Mouse (Mus musculus) MEL (cell line): ENCODE measurements around the gene Tsc22d4. TPM values are rescaled to one million over a fixed set of nuclear protein-coding genes. Genes with fewer than 3 reads are reported as not detected.

Experiments
- DNase-seq: peaks from one replicate; pipeline ENCODE4 v3.0.0; 2011; ENCODE audit warnings: low read depth, low spot score
- H3K27ac ChIP-seq: 2 replicates; pipeline ENCODE4 v1.5.1; 2012; ENCODE audit warnings: low read depth, mild to moderate bottlenecking, control low read depth, low read length, moderate library complexity; ENCODE audit not compliant: control insufficient read depth
- H3K27me3 ChIP-seq, 2 experiments: fragments of 150-350 bp in 1 of 2; sonication (generic) in 1 of 2; 2 replicates each; pipeline ENCODE4 v1.6.1; 2012; ENCODE audit warnings: low read length in 2 of 2, mild to moderate bottlenecking in 2 of 2, improper control_type of control experiment in 1 of 2, moderate library complexity in 1 of 2; ENCODE audit not compliant: insufficient read depth in 2 of 2, control insufficient read depth in 1 of 2
- H3K36me3 ChIP-seq, 2 experiments: 2 replicates each; pipeline ENCODE4 v1.6.1; 2012 to 2014; ENCODE audit warnings: low read length in 2 of 2, improper control_type of control experiment in 1 of 2, inconsistent platforms in 1 of 2, mild to moderate bottlenecking in 1 of 2; ENCODE audit not compliant: insufficient read depth in 2 of 2, control insufficient read depth in 1 of 2
- H3K4me1 ChIP-seq, 2 experiments: fragments of 150-350 bp in 1 of 2; sonication (generic) in 1 of 2; 2 replicates each; pipeline ENCODE4 v1.6.1; 2012; ENCODE audit warnings: low read length in 2 of 2, improper control_type of control experiment in 1 of 2, mild to moderate bottlenecking in 1 of 2; ENCODE audit not compliant: insufficient read depth in 2 of 2, control insufficient read depth in 1 of 2
- H3K4me3 ChIP-seq, 2 experiments: fragments of 150-350 bp in 1 of 2; sonication (generic) in 1 of 2; 2 replicates each; pipeline ENCODE4 v1.5.1; 2012; ENCODE audit warnings: low read depth in 2 of 2, low read length in 2 of 2, mild to moderate bottlenecking in 2 of 2, moderate library complexity in 2 of 2, control low read depth in 1 of 2, improper control_type of control experiment in 1 of 2; ENCODE audit not compliant: control insufficient read depth in 1 of 2, insufficient read depth in 1 of 2
- H3K79me2 ChIP-seq: 2 replicates; pipeline ENCODE4 v1.6.1; 2012; ENCODE audit warnings: mild to moderate bottlenecking, low read length, moderate library complexity; ENCODE audit not compliant: control insufficient read depth, poor library complexity, insufficient read depth
- H3K9ac ChIP-seq: 2 replicates; pipeline ENCODE4 v1.6.1; 2012; ENCODE audit warnings: low read depth, mild to moderate bottlenecking, control low read depth, low read length, moderate library complexity; ENCODE audit not compliant: control insufficient read depth, poor library complexity, severe bottlenecking
- H3K9me3 ChIP-seq: fragments of 150-350 bp; sonication (generic); replicated peaks from 2 replicates; pipeline ENCODE4 v1.6.1; 2012; ENCODE audit warnings: mild to moderate bottlenecking, low read length, improper control_type of control experiment, moderate library complexity; ENCODE audit not compliant: insufficient read depth
- BHLHE40 ChIP-seq: IDR thresholded peaks from 2 replicates; pipeline ENCODE4 v1.6.1; 2012; ENCODE audit warnings: low read depth, mild to moderate bottlenecking, inconsistent platforms, low read length, improper control_type of control experiment, borderline replicate concordance
- CHD1 ChIP-seq: IDR thresholded peaks from 2 replicates; pipeline ENCODE4 v1.6.1; 2012; ENCODE audit warnings: low read depth, mild to moderate bottlenecking, inconsistent platforms, low read length, improper control_type of control experiment
- CHD2 ChIP-seq: IDR thresholded peaks from 2 replicates; pipeline ENCODE4 v1.6.1; 2011; ENCODE audit warnings: low read length, improper control_type of control experiment
- CTCF ChIP-seq, 3 experiments: IDR thresholded peaks in 2 of 3; conservative IDR thresholded peaks in 1 of 3; 2 replicates each; pipeline ENCODE4 v1.5.1; 2011 to 2012; ENCODE audit warnings: low read length in 3 of 3, low read depth in 2 of 3, mild to moderate bottlenecking in 2 of 3, improper control_type of control experiment in 1 of 3, inconsistent platforms in 1 of 3, mixed read lengths in 1 of 3, moderate library complexity in 1 of 3; ENCODE audit not compliant: control insufficient read depth in 1 of 3, insufficient read depth in 1 of 3, poor library complexity in 1 of 3, severe bottlenecking in 1 of 3
- EP300 ChIP-seq, 2 experiments: IDR thresholded peaks; 2 replicates each; pipeline ENCODE4 v1.6.1; 2011; ENCODE audit warnings: improper control_type of control experiment in 2 of 2, low read length in 2 of 2, low read depth in 1 of 2, mild to moderate bottlenecking in 1 of 2
- ETS1 ChIP-seq: IDR thresholded peaks from 2 replicates; pipeline ENCODE4 v1.6.1; 2012; ENCODE audit warnings: low read depth, mild to moderate bottlenecking, inconsistent platforms, low read length, improper control_type of control experiment, moderate library complexity
- JUND ChIP-seq: IDR thresholded peaks from 2 replicates; pipeline ENCODE4 v1.6.1; 2011; ENCODE audit warnings: low read depth, mild to moderate bottlenecking, improper control_type of control experiment, low read length
- KAT2A ChIP-seq: conservative IDR thresholded peaks from 2 replicates; pipeline ENCODE4 v1.6.1; 2012; ENCODE audit warnings: low read depth, low read length, improper control_type of control experiment, inconsistent platforms
- MAFK ChIP-seq: IDR thresholded peaks from 2 replicates; pipeline ENCODE4 v1.6.1; 2011; ENCODE audit warnings: low read depth, mild to moderate bottlenecking, low read length, improper control_type of control experiment, borderline replicate concordance
- MAX ChIP-seq: IDR thresholded peaks from 2 replicates; pipeline ENCODE4 v1.6.1; 2011; ENCODE audit warnings: low read length, improper control_type of control experiment
- MAZ ChIP-seq: IDR thresholded peaks from 2 replicates; pipeline ENCODE4 v1.6.1; 2012; ENCODE audit warnings: low read depth, mild to moderate bottlenecking, inconsistent platforms, low read length, improper control_type of control experiment
- MXI1 ChIP-seq: IDR thresholded peaks from 2 replicates; pipeline ENCODE4 v1.6.1; 2011; ENCODE audit warnings: mild to moderate bottlenecking, low read depth, low read length, improper control_type of control experiment
- MYB ChIP-seq: IDR thresholded peaks from 2 replicates; pipeline ENCODE4 v1.6.1; 2011; ENCODE audit warnings: mild to moderate bottlenecking, low read depth, low read length, improper control_type of control experiment
- MYC ChIP-seq: IDR thresholded peaks from 2 replicates; pipeline ENCODE4 v1.6.1; 2011; ENCODE audit warnings: low read depth, mild to moderate bottlenecking, low read length, improper control_type of control experiment, moderate library complexity
- NELFE ChIP-seq: IDR thresholded peaks from 2 replicates; pipeline ENCODE4 v1.6.1; 2011; ENCODE audit warnings: low read depth, low read length, improper control_type of control experiment
- NRF1 ChIP-seq: IDR thresholded peaks from 2 replicates; pipeline ENCODE4 v1.6.1; 2014; ENCODE audit warnings: low read depth, mild to moderate bottlenecking, inconsistent platforms, low read length, improper control_type of control experiment, moderate library complexity; ENCODE audit not compliant: poor library complexity, insufficient read depth, severe bottlenecking
- POLR2A ChIP-seq, 2 experiments: IDR thresholded peaks; 2 replicates each; pipeline ENCODE4 v1.6.1; 2011 to 2012; ENCODE audit warnings: low read length in 2 of 2, mild to moderate bottlenecking in 2 of 2, control low read depth in 1 of 2, improper control_type of control experiment in 1 of 2, low read depth in 1 of 2, moderate library complexity in 1 of 2; ENCODE audit not compliant: control insufficient read depth in 1 of 2, insufficient read depth in 1 of 2, poor library complexity in 1 of 2
- POLR2AphosphoS5 ChIP-seq: IDR thresholded peaks from 2 replicates; pipeline ENCODE4 v1.6.1; 2012; ENCODE audit warnings: low read depth, borderline replicate concordance, mild to moderate bottlenecking, inconsistent platforms, low read length, moderate library complexity, mixed read lengths
- RAD21 ChIP-seq: IDR thresholded peaks from 2 replicates; pipeline ENCODE4 v1.6.1; 2011; ENCODE audit warnings: mild to moderate bottlenecking, low read depth, low read length, improper control_type of control experiment
- RCOR1 ChIP-seq: IDR thresholded peaks from 2 replicates; pipeline ENCODE4 v1.6.1; 2012; ENCODE audit warnings: low read depth, mild to moderate bottlenecking, inconsistent platforms, low read length, improper control_type of control experiment
- SIN3A ChIP-seq: IDR thresholded peaks from 2 replicates; pipeline ENCODE4 v1.6.1; 2012; ENCODE audit warnings: low read length, improper control_type of control experiment, inconsistent platforms
- SMC3 ChIP-seq: IDR thresholded peaks from 2 replicates; pipeline ENCODE4 v1.6.1; 2011; ENCODE audit warnings: low read depth, low read length, improper control_type of control experiment
- TAL1 ChIP-seq: IDR thresholded peaks from 2 replicates; pipeline ENCODE4 v1.6.1; 2012; ENCODE audit warnings: mild to moderate bottlenecking, inconsistent platforms, low read length, moderate library complexity, mixed read lengths
- USF1 ChIP-seq: IDR thresholded peaks from 2 replicates; pipeline ENCODE4 v1.6.1; 2014; ENCODE audit warnings: low read depth, mild to moderate bottlenecking, inconsistent platforms, low read length, improper control_type of control experiment, moderate library complexity
- ZC3H11A ChIP-seq: IDR thresholded peaks from 2 replicates; pipeline ENCODE4 v1.6.1; 2012; ENCODE audit warnings: low read depth, mild to moderate bottlenecking, inconsistent platforms, low read length, improper control_type of control experiment
- ZKSCAN1 ChIP-seq: IDR thresholded peaks from 2 replicates; pipeline ENCODE4 v1.6.1; 2012; ENCODE audit warnings: low read depth, mild to moderate bottlenecking, inconsistent platforms, low read length, improper control_type of control experiment, moderate library complexity
- ZNF384 ChIP-seq: IDR thresholded peaks from 2 replicates; pipeline ENCODE4 v1.6.1; 2012; ENCODE audit warnings: low read depth, mild to moderate bottlenecking, inconsistent platforms, low read length, improper control_type of control experiment
- polyA plus RNA-seq, 2 experiments: library from polyadenylated mRNA; stranded (reverse) in 1 of 2; unstranded in 1 of 2; fragments of >175 nt in 1 of 2; fragments of >200 nt in 1 of 2; gene quantifications; 2 replicates each; pipeline versions ENCODE4 v1.2.1 to v1.2.4; 2012; ENCODE audit warnings: low replicate concordance in 2 of 2, low read depth in 1 of 2; ENCODE audit not compliant: insufficient read length in 2 of 2, insufficient read depth in 1 of 2, missing spikeins in 1 of 2
- total RNA-seq: library from RNA; depleted of rRNA; stranded (reverse); fragments of 300-350 nt; gene quantifications from 2 replicates; pipeline ENCODE4 v1.2.3, GENCODE M21; 2012

Gene Tsc22d4
- total and polyA plus RNA-seq, 3 experiments = 58.3 to 203 TPM; not detected in 1

DNA sequence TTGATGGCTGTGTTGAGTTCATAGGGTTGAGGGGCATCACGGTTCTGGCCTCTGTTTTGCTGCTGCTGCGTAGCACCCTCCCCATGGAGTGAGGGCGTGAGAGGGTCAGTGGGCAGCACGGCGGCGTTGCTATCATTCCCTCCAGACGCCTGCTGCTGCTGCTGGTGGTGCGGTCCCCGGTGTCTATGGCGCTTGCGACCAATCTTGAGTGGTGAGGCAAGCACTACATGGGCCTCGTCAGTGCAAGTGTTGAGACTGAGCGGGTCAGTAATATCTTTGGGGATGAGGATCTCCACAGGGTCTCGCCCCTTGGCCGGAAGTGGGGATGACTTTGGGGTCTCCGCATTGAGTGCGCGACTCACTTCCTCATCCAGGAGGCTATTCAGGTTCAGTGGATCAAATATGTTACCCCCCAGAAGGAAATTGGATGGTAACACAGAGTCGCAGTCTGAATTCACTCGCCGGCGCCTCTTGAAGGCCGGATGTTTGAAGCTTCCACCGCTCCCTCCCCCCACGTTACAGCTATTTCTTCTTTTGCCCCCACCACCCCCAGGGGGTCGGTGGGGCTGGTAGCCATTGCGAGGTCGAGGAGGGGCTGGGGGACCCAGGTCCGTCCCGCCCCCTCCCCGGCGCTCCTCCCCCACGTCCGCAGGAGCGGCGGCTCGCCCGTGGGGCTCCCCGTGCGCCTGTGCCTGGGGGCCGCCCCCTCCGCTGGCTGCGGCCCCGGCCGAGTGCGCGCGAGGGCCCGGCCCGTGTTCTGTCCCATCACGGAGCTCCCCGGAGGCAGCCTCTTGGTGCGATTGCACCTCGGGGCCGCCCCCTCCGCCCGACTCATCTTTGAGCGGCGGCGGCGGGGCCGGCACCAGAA is 39.9 kb downstream of the Tsc22d4 start:
- H3K79me2 ChIP-seq = peaks cover 37% of the 10 kb centered on the region
- TF ChIP-seq NRF1 (no peak; the same call in 1 of the 2 replicates), MAZ (0 out of 2 replicates have a peak, but pooled peaks have one; percentile 37), ZNF384 (no peak), NELFE (no peak), MYC (no peak), TAL1 (no peak; the same call in 1 of the 2 replicates)
- H3K36me3 ChIP-seq = peaks cover 3 to 18% of the 10 kb centered on the region in 2 experiments
- H3K27me3 ChIP-seq = no peaks in the 10 kb centered on the region
- H3K9ac ChIP-seq = peak overlapping the region; percentile 98
- peak overlapping the region; percentile 73 to 88 for H3K4me3 ChIP-seq
- no peaks in the 10 kb centered on the region for H3K9me3 ChIP-seq
- peak; percentile 50 for DNase-seq
- peaks cover 0 to 20% of the 10 kb centered on the region in 2 experiments; a peak in 2 of 4 replicates for H3K4me1 ChIP-seq
- peak overlapping the region; percentile 98 for H3K27ac ChIP-seq

DNA sequence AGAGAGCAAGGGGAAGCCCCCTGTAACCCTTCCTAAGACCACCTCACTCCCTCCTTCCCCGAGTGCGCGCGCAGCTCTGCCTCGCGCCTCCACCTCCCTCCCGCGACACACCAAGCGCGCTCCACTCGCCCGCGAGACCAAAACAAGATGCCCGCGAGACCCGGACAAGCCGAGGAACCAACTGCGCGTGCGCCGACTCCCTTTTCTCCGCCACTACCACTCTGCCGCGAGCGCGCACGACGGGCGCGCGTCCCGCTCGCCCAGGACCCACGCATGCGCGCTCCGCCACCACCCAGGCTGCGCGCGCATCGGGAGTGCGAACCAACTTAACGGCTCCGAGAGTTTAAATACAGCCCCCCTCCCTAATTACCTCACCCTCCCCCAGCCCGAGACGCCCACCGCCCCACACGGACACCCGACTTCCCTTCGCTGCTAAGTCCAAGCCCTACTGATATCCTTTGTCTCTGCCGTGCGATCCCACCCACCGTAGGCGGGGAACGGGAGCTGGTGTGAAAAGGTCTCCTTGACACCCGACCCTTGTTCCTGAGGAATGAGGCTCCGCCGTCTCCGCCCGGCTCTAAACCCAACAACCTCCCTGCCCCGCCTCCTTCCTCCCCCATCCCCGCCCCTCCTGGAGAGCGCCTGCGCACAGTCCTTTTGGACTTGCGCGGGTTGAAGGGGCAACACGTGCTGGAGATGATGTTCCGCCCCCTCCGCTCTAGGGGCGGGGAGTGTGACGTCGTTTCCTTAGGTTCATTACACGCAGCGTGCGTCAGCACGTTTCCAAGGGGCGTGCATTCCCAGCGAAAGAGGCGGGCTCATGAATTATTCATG is 40.8 kb downstream of the Tsc22d4 start:
- Histone ChIP-seq H3K4me1 (peaks cover 0 to 22% of the 10 kb centered on the region in 2 experiments; a peak in 2 of 4 replicates), H3K27ac (peak overlapping the region; percentile 98), H3K4me3 (peak overlapping the region; percentile 73 to 88), H3K27me3 (no peaks in the 10 kb centered on the region), H3K9ac (peak overlapping the region; percentile 98), H3K9me3 (no peaks in the 10 kb centered on the region), H3K36me3 (peaks cover 0 to 15% of the 10 kb centered on the region in 2 experiments; a peak in 3 of 4 replicates), H3K79me2 (peaks cover 37% of the 10 kb centered on the region)
- peak; percentile 100 for DNase-seq
- no peak for TF ChIP-seq CHD1
- TF ChIP-seq KAT2A = no peak; the same call in 1 of the 2 replicates
- peak; percentile 80 for TF ChIP-seq SIN3A
- TF ChIP-seq ZKSCAN1 = no peak
- TF ChIP-seq NELFE = peak; percentile 95
- peak; percentile 97 for TF ChIP-seq MXI1
- no peak for TF ChIP-seq CTCF (IDR thresholded peaks at IDR 0.05 in 2 of 3, conservative IDR thresholded peaks at IDR 0.05 in 1 of 3; ENCODE audit: control insufficient read depth in 1 of 3, insufficient read depth in 1 of 3, low read depth in 2 of 3, low read length in 3 of 3, poor library complexity in 1 of 3, severe bottlenecking in 1 of 3)
- no peak for TF ChIP-seq RCOR1
- TF ChIP-seq ZC3H11A = no peak
- TF ChIP-seq JUND = no peak
- TF ChIP-seq ETS1 = peak; percentile 74
- TF ChIP-seq MAFK = no peak
- no peak for TF ChIP-seq ZNF384
- TF ChIP-seq POLR2AphosphoS5 = peak; percentile 92; the same call in 1 of the 2 replicates
- TF ChIP-seq MYB = peak; percentile 48; the same call in 1 of the 2 replicates
- TF ChIP-seq BHLHE40 = peak; percentile 95
- no peak for TF ChIP-seq SMC3
- TF ChIP-seq EP300 (IDR thresholded peaks at IDR 0.05; ENCODE audit: low read depth in 1 of 2, low read length in 2 of 2) = peak in 1 of 2 experiments; percentile 28; a peak in 2 of 4 replicates
- TF ChIP-seq USF1 = peak; percentile 94
- TF ChIP-seq MAX = peak; percentile 98
- TF ChIP-seq NRF1 = peak; percentile 84
- peak; percentile 72 for TF ChIP-seq CHD2
- TF ChIP-seq POLR2A (IDR thresholded peaks at IDR 0.05; ENCODE audit: control insufficient read depth in 1 of 2, insufficient read depth in 1 of 2, low read depth in 1 of 2, low read length in 2 of 2, poor library complexity in 1 of 2) = peak; percentile 93 to 95
- TF ChIP-seq RAD21 = no peak
- TF ChIP-seq MAZ = peak; percentile 92
